Mouse (Mus musculus) limb, embryonic 12.5 days (tissue): ENCODE data around the gene Cd164l2. TPM values are rescaled to one million over a fixed set of nuclear protein-coding genes. Genes with fewer than 3 reads are reported as not detected.

Experiments used
- ATAC-seq: fragments of 200-750 bp; cut with Nextera tagmentation; 2 replicates; pipeline ENCODE4 v1.8.0; 2017; ENCODE audit warnings: low read depth, moderate TSS enrichment; ENCODE audit not compliant: insufficient number of reproducible peaks, insufficient read depth, low FRiP score, low TSS enrichment
- H3K27ac ChIP-seq: fragments of 300-500 bp; sonication (generic); 2 replicates; pipeline ENCODE4 v1.5.1; 2016; ENCODE audit warnings: mild to moderate bottlenecking, moderate library complexity
- H3K27me3 ChIP-seq: fragments of 300-500 bp; sonication (generic); 2 replicates; pipeline ENCODE4 v1.6.1; 2016; ENCODE audit warnings: mild to moderate bottlenecking, moderate library complexity
- H3K36me3 ChIP-seq: fragments of 300-500 bp; sonication (generic); 2 replicates; pipeline ENCODE4 v1.6.1; 2016; ENCODE audit warnings: mild to moderate bottlenecking, moderate library complexity
- H3K4me1 ChIP-seq: fragments of 300-500 bp; sonication (generic); replicated peaks from 2 replicates; pipeline ENCODE4 v1.6.1; 2016
- H3K4me2 ChIP-seq: fragments of 300-500 bp; sonication (generic); 2 replicates; pipeline ENCODE4 v1.6.1; 2016; ENCODE audit warnings: mild to moderate bottlenecking, moderate library complexity
- H3K4me3 ChIP-seq: fragments of 300-500 bp; sonication (generic); replicated peaks from 2 replicates; pipeline ENCODE4 v1.5.1; 2016; ENCODE audit warnings: mild to moderate bottlenecking
- H3K9ac ChIP-seq: fragments of 300-500 bp; sonication (generic); replicated peaks from 2 replicates; pipeline ENCODE4 v1.6.1; 2016; ENCODE audit warnings: mild to moderate bottlenecking, moderate library complexity
- H3K9me3 ChIP-seq: fragments of 300-500 bp; sonication (generic); 2 replicates; pipeline ENCODE4 v1.6.1; 2016; ENCODE audit warnings: mild to moderate bottlenecking, moderate library complexity
- WGBS: fragments of 180-500 bp; shearing (Covaris S2); methylation state at CpG from one replicate; pipeline ENCODE4 v1.1.7; 2016; 5-methylcytosine and 5-hydroxymethylcytosine counted together
- polyA plus RNA-seq: library from polyadenylated mRNA; unstranded; fragments of >200 nt; fragmentation: Nextera tagmentation; extraction: Ambion mirVana; gene quantifications from 2 replicates; pipeline ENCODE4 v1.2.1, GENCODE M21; 2016

Gene Cd164l2
- polyA plus RNA-seq, 1 experiment from 2014 or later = 3.2 TPM

- no peak for ATAC-seq
- peaks cover 56% of the 10 kb centered on the region for H3K27me3 ChIP-seq
- H3K9me3 ChIP-seq = no peaks in the 10 kb centered on the region
- H3K36me3 ChIP-seq = no peaks in the 10 kb centered on the region; the same call in 1 of the 2 replicates
- peaks cover 10% of the 10 kb centered on the region for H3K4me1 ChIP-seq
- no peak overlapping the region for H3K9ac ChIP-seq
- WGBS = 72% methylated on average over 12 of the region's 12 CpGs
- H3K4me2 ChIP-seq = no peak overlapping the region
- no peak overlapping the region for H3K27ac ChIP-seq
- no peak overlapping the region for H3K4me3 ChIP-seq
These were observed 46.0 kb downstream of the Cd164l2 start for GRCm38 (mm10) chr4:133257798-133258408.

- H3K4me2 ChIP-seq = no peak overlapping the region; the same call in 1 of the 2 replicates
- peaks cover 37% of the 10 kb centered on the region for H3K36me3 ChIP-seq
- ATAC-seq = no peak
- H3K4me3 ChIP-seq = no peak overlapping the region
- peaks cover 8% of the 10 kb centered on the region for H3K4me1 ChIP-seq
- WGBS = 47% methylated on average over 10 of the region's 10 CpGs
- H3K9ac ChIP-seq = no peak overlapping the region
- H3K27me3 ChIP-seq = peaks cover 22% of the 10 kb centered on the region
- H3K27ac ChIP-seq = no peak overlapping the region
- peaks cover 9% of the 10 kb centered on the region; the same call in 1 of the 2 replicates for H3K9me3 ChIP-seq
These were observed 49.9 kb downstream of the Cd164l2 start for GRCm38 (mm10) chr4:133261641-133262374.

GRCm38 (mm10) chr4:133262375-133262765 is 50.4 kb downstream of the Cd164l2 start:
- no peak for ATAC-seq
- Histone ChIP-seq H3K4me3 (no peak overlapping the region), H3K27me3 (peaks cover 17% of the 10 kb centered on the region), H3K27ac (no peak overlapping the region), H3K9me3 (peaks cover 9% of the 10 kb centered on the region; the same call in 1 of the 2 replicates), H3K9ac (no peak overlapping the region), H3K4me2 (no peak overlapping the region; the same call in 1 of the 2 replicates), H3K4me1 (peaks cover 5% of the 10 kb centered on the region; the same call in 1 of the 2 replicates), H3K36me3 (peaks cover 43% of the 10 kb centered on the region)
- 63% methylated on average over 7 of the region's 7 CpGs for WGBS

- no peak for ATAC-seq
- Histone ChIP-seq H3K4me1 (peaks cover 5% of the 10 kb centered on the region; the same call in 1 of the 2 replicates), H3K9me3 (peaks cover 9% of the 10 kb centered on the region; the same call in 1 of the 2 replicates), H3K27me3 (peaks cover 12% of the 10 kb centered on the region), H3K9ac (no peak within 1 kb of the TSS), H3K4me2 (no peak within 1 kb of the TSS; the same call in 1 of the 2 replicates), H3K27ac (no peak within 1 kb of the TSS), H3K4me3 (0 out of 2 replicates have a peak within 1 kb of the TSS, but pooled peaks have one; percentile 12), H3K36me3 (peaks cover 48% of the 10 kb centered on the region)
- WGBS = 35% methylated on average over 7 of the region's 7 CpGs
These were observed 51.0 kb downstream of the Cd164l2 start, which contains the start of gene Sytl1 for GRCm38 (mm10) chr4:133262882-133263281. Sytl1 (minus strand) TSS chr4:133263113.

- H3K36me3 ChIP-seq = peaks cover 57% of the 10 kb centered on the region
- H3K4me2 ChIP-seq = no peak overlapping the region
- no peak overlapping the region for H3K27ac ChIP-seq
- ATAC-seq = no peak
- H3K9me3 ChIP-seq = peaks cover 9% of the 10 kb centered on the region; the same call in 1 of the 2 replicates
- peaks cover 6% of the 10 kb centered on the region; the same call in 1 of the 2 replicates for H3K27me3 ChIP-seq
- H3K9ac ChIP-seq = no peak overlapping the region
- peaks cover 5% of the 10 kb centered on the region; the same call in 1 of the 2 replicates for H3K4me1 ChIP-seq
- no peak overlapping the region for H3K4me3 ChIP-seq
- WGBS = 93% methylated on average over 5 of the region's 5 CpGs
These were observed 51.8 kb downstream of the Cd164l2 start for GRCm38 (mm10) chr4:133263756-133264155.

GRCm38 (mm10) chr4:133264559-133264958 is 52.6 kb downstream of the Cd164l2 start:
- Histone ChIP-seq H3K4me2 (no peak overlapping the region), H3K27me3 (no peaks in the 10 kb centered on the region), H3K36me3 (peaks cover 65% of the 10 kb centered on the region), H3K9me3 (peaks cover 9% of the 10 kb centered on the region; the same call in 1 of the 2 replicates), H3K9ac (no peak overlapping the region), H3K4me1 (peaks cover 5% of the 10 kb centered on the region; the same call in 1 of the 2 replicates), H3K27ac (no peak overlapping the region), H3K4me3 (no peak overlapping the region)
- ATAC-seq = no peak
- WGBS = 94% methylated on average over 2 of the region's 2 CpGs

GRCm38 (mm10) chr4:133265297-133265696 is 53.4 kb downstream of the Cd164l2 start:
- Histone ChIP-seq H3K4me1 (peaks cover 5% of the 10 kb centered on the region; the same call in 1 of the 2 replicates), H3K27me3 (no peaks in the 10 kb centered on the region), H3K4me2 (no peak overlapping the region), H3K27ac (no peak overlapping the region), H3K9me3 (peaks cover 9% of the 10 kb centered on the region; the same call in 1 of the 2 replicates), H3K9ac (no peak overlapping the region), H3K36me3 (peaks cover 72% of the 10 kb centered on the region), H3K4me3 (no peak overlapping the region)
- 93% methylated on average over 3 of the region's 3 CpGs for WGBS
- no peak for ATAC-seq

- Histone ChIP-seq H3K36me3 (peaks cover 77% of the 10 kb centered on the region), H3K9me3 (peaks cover 9% of the 10 kb centered on the region; the same call in 1 of the 2 replicates), H3K27me3 (no peaks in the 10 kb centered on the region), H3K4me1 (peaks cover 5% of the 10 kb centered on the region; the same call in 1 of the 2 replicates), H3K4me2 (no peak overlapping the region), H3K27ac (no peak overlapping the region), H3K4me3 (no peak overlapping the region), H3K9ac (no peak overlapping the region)
- ATAC-seq = no peak
- WGBS = 92% methylated on average over 4 of the region's 4 CpGs
These were observed 53.8 kb downstream of the Cd164l2 start for GRCm38 (mm10) chr4:133265759-133266158.

- H3K27me3 ChIP-seq = no peaks in the 10 kb centered on the region
- ATAC-seq = no peak
- no peak overlapping the region for H3K4me2 ChIP-seq
- WGBS = 94% methylated on average over 12 of the region's 12 CpGs
- H3K36me3 ChIP-seq = peaks cover 80% of the 10 kb centered on the region
- H3K4me1 ChIP-seq = peaks cover 5% of the 10 kb centered on the region; the same call in 1 of the 2 replicates
- no peak overlapping the region for H3K9ac ChIP-seq
- H3K27ac ChIP-seq = no peak overlapping the region
- no peak overlapping the region for H3K4me3 ChIP-seq
- peaks cover 9% of the 10 kb centered on the region; the same call in 1 of the 2 replicates for H3K9me3 ChIP-seq
These were observed 54.4 kb downstream of the Cd164l2 start for GRCm38 (mm10) chr4:133266248-133266880.

GRCm38 (mm10) chr4:133268931-133269330 is 57.0 kb downstream of the Cd164l2 start:
- ATAC-seq = no peak
- no peak overlapping the region for H3K4me3 ChIP-seq
- peaks cover 73% of the 10 kb centered on the region for H3K36me3 ChIP-seq
- no peaks in the 10 kb centered on the region for H3K4me1 ChIP-seq
- WGBS = 97% methylated on average over 3 of the region's 3 CpGs
- peaks cover 8% of the 10 kb centered on the region; the same call in 1 of the 2 replicates for H3K9me3 ChIP-seq
- no peak overlapping the region for H3K9ac ChIP-seq
- no peak overlapping the region for H3K27ac ChIP-seq
- H3K27me3 ChIP-seq = no peaks in the 10 kb centered on the region
- H3K4me2 ChIP-seq = no peak overlapping the region

- ATAC-seq = no peak
- Histone ChIP-seq H3K27ac (no peak overlapping the region), H3K4me2 (no peak overlapping the region), H3K4me1 (no peaks in the 10 kb centered on the region), H3K4me3 (no peak overlapping the region), H3K9me3 (0 out of 2 replicates have a peak, but pooled peaks cover 2% of the 10 kb centered on the region), H3K36me3 (peaks cover 73% of the 10 kb centered on the region), H3K27me3 (no peaks in the 10 kb centered on the region), H3K9ac (no peak overlapping the region)
- 95% methylated on average over 3 of the region's 3 CpGs for WGBS
These were observed 57.7 kb downstream of the Cd164l2 start for GRCm38 (mm10) chr4:133269596-133269995.
